Comparison of ENCODE assay signal across 24 mouse cellular contexts in genomic region chr10:121202531-121202930, GRCm38 (mm10).
DNase-seq lines count a peak whose midpoint lies in the region; ATAC-seq lines count a peak whose summit lies in the region.
"Had no signal": no experiment of that assay in that cellular context is flagged by ENCODE, and none has a peak within 500 bp of the region (broad histone marks: within the 10 kb centered on the region; RNA-seq: fewer than 3 reads in every experiment).

No protein-coding gene starts in this region.

- H3K9me3 ChIP-seq in heart, embryonic 11.5 days (replicated peaks; ENCODE audit: control insufficient read depth, low read length) = no peaks in the 10 kb centered on the region
- H3K9me3 ChIP-seq: embryonic facial prominence, embryonic 10.5 days; limb, embryonic 15.5 days; neural tube, embryonic 12.5 days had no signal

- H3K4me3 ChIP-seq in heart, embryonic 11.5 days (ENCODE audit: low read depth, low read length) = no peak overlapping the region
- H3K4me3 ChIP-seq: embryonic facial prominence, embryonic 10.5 days; heart, adult 2 months; limb, embryonic 15.5 days; neural tube, embryonic 12.5 days had no signal

- no peak overlapping the region for H3K4me2 ChIP-seq in heart, embryonic 11.5 days
- H3K4me2 ChIP-seq: hindbrain, embryonic 14.5 days; limb, embryonic 15.5 days; lung, embryonic 14.5 days; neural tube, embryonic 12.5 days had no signal

- no peaks in the 10 kb centered on the region for H3K36me3 ChIP-seq in heart, embryonic 11.5 days (ENCODE audit: control insufficient read depth, insufficient read depth, low read length)
- H3K36me3 ChIP-seq: embryonic facial prominence, embryonic 10.5 days; limb, embryonic 15.5 days; neural tube, embryonic 12.5 days had no signal

- no peak overlapping the region for H3K27ac ChIP-seq in heart, embryonic 11.5 days (ENCODE audit: low read depth, low read length)
- H3K27ac ChIP-seq: embryonic facial prominence, embryonic 10.5 days; heart, adult 2 months; hindbrain, embryonic 14.5 days; limb, embryonic 15.5 days; liver, embryonic 14.5 days; neural tube, embryonic 12.5 days had no signal

- DNase-seq in heart, adult 11 months = peak; percentile 57
- DNase-seq in 416B (ENCODE audit: low read depth) (peak; percentile 8), NIH3T3 (ENCODE audit: low read depth) (peak; percentile 10)
- DNase-seq in testis, postnatal 10 days (ENCODE audit: low spot score) = peak; percentile 38
- no peak for DNase-seq in thymus, postnatal 10 days (ENCODE audit: low spot score in 2 of 2)
- DNase-seq in lung, postnatal 10 days = no peak
- DNase-seq: adrenal gland, adult 2 months; cerebellum, adult 18-20 months; forebrain, postnatal 0 days; gastrocnemius, postnatal 14 days; heart, adult 2 months; kidney, adult 8-10 months; kidney, postnatal 14 days; left cerebral cortex, postnatal 4 days; lung, embryonic 14.5 days; lung, postnatal 4 days; retina, postnatal 1 day; thymus, adult 18-20 months had no signal

- no peaks in the 10 kb centered on the region; the same call in 1 of the 2 replicates for H3K4me1 ChIP-seq in heart, embryonic 11.5 days (ENCODE audit: control insufficient read depth, insufficient read depth, low read length)

- WGBS in heart, embryonic 11.5 days (ENCODE audit: insufficient replicate concordance) = 81% methylated on average over 7 of the region's 7 CpGs

- no peak for ATAC-seq in heart, embryonic 11.5 days (replicated peaks; ENCODE audit: insufficient number of reproducible peaks, low FRiP score, low TSS enrichment)
- ATAC-seq: forebrain, postnatal 0 days had no signal

- H3K27me3 ChIP-seq in heart, embryonic 11.5 days (ENCODE audit: control insufficient read depth, insufficient read depth, low read length) = no peaks in the 10 kb centered on the region
- H3K27me3 ChIP-seq: limb, embryonic 15.5 days had no signal

- H3K9ac ChIP-seq in heart, embryonic 11.5 days (ENCODE audit: low read depth, low read length) = no peak overlapping the region
- H3K9ac ChIP-seq: forebrain, postnatal 0 days; hindbrain, embryonic 14.5 days; limb, embryonic 15.5 days; liver, embryonic 14.5 days; lung, embryonic 14.5 days; neural tube, embryonic 12.5 days had no signal

Comparison
In these comparisons a context has a peak if more than half of its experiments do, and no peak if none do; other contexts are left out.
1. DNase-seq: peak in heart, adult 11 months (single experiment), 416B (single experiment), NIH3T3 (single experiment) and testis, postnatal 10 days (single experiment); none in thymus, postnatal 10 days (0 of 2) and lung, postnatal 10 days (single experiment).